Mouse (Mus musculus): ENCODE results near the gene Cdc6.

GRCm38 (mm10) chr11:98907437-98908173 is at the start of gene Cdc6:
- TF ChIP-seq CTCF (IDR thresholded peaks at IDR 0.05; ENCODE audit: borderline replicate concordance, control insufficient read depth, extremely low read depth, insufficient read depth, low read length, poor library complexity) (0 out of 2 replicates have a peak, but pooled peaks have one; percentile 18), POLR2A (IDR thresholded peaks at IDR 0.05; ENCODE audit: control insufficient read depth, extremely low read depth, insufficient read depth, low read length, poor library complexity) (0 out of 2 replicates have a peak, but pooled peaks have one; percentile 33)
